Mouse (Mus musculus): Measurements from ENCODE around the gene Peli2.
"Not testable (repeated sequence)": the region's sequence is repeated elsewhere in the genome, so short reads cannot be mapped to it uniquely, and the experiment has no call there.

Gene Peli2

DNA sequence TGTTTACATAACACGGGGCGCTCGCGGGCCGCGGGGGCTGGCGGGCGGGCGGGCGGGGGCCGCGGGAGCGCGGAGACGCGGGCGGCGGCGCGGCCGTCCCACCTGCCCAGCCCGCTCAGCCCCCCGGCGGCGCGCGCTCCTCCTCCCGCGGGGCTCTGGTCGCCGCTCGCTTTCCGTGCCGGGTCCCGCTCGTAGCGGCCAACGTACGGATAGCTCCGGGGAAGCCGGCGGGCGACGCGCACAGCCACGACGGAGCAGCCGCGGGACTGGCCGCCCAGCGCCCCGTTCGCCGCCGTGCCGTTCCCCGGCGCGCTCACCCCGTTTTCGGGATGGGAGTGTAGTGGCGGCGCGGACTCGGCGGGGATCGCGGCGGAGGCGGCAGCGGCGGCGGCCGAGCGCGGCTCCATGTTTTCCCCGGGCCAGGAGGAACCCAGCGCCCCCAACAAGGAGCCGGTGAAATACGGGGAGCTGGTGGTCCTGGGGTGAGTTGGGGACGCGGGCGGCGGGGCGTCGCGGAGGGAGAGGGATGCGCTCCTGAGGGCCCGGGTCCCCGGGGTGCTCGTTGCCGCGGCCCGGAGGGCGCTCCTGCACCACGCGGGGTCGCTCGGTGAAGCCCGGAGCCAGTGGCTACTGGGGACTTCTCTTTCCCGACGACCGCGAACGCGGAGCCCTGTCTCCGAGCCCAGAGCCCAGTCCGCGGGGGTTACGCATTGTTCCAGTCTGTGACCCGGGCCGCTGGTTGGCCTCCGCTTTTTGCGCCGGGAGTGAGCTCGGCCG lies at the start of gene Peli2:
Gene Peli2, plus strand, starts transcription at position 72 of the 777 bp plus-strand sequence.
- no peak for DNase-seq (ENCODE audit: low spot score)

GRCm38 (mm10) chr14:48072104-48072503 lies 48.5 kb upstream of the Peli2 start:
- no peak for DNase-seq (ENCODE audit: low spot score)

GRCm38 (mm10) chr14:48073247-48074161 lies 47.1 kb upstream of the Peli2 start:
- no peak for DNase-seq (ENCODE audit: low spot score)

- DNase-seq (ENCODE audit: low spot score), result not testable (repeated sequence)
Observed at GRCm38 (mm10) chr14:48079574-48079973, 41.0 kb upstream of the Peli2 start.

- DNase-seq (ENCODE audit: low spot score), result no peak
Observed at GRCm38 (mm10) chr14:48083836-48084812, 36.5 kb upstream of the Peli2 start.

GRCm38 (mm10) chr14:48086682-48087297 lies 33.8 kb upstream of the Peli2 start:
- no peak for DNase-seq (ENCODE audit: low spot score)

DNA sequence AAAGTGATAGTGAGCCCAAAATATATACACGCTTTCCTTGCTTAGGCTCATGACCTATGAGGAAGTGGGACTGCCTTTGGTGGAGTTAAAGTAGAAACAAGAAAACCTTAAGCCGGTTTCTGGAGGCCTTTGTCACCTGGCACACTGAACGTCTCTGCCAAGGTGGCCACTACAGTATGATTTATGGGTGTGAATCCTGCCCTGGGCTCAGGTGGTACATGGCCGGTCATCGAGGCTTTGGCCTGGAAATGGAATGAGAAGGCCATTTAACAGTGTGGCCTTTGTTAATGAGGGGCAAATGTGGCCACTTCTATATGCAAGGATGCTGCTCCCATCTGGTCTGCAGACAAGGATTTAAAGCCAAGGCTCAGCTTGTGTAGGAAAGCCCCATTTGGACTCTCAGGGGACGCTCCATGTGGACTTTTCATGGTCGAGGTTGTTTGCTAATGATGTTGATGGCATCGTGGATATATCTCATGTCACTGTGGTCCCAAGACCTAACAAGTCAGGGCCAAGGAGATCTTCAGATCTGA lies 33.3 kb upstream of the Peli2 start:
- no peak for DNase-seq (ENCODE audit: low spot score)

DNA sequence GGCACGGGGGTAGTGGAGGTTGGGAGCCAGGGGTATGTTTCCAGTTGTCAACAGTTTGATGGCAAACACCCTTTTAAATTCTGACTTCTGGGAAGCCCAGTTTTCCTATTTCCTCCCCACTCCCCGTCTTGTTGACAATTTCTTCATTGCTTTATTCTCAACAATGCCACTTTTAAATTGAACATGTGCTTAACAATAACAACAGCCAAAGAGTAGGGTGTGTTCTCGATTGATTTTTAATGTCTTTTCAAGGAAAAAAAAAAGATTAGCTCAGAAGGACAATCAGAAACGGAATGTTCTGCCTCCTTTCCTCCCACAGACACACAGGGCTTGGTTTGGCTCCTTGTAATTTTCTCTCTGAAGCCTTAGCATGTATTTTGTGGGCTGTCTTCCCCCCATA lies 30.2 kb upstream of the Peli2 start:
- no peak for DNase-seq (ENCODE audit: low spot score)

GRCm38 (mm10) chr14:48091160-48091559 lies 29.5 kb upstream of the Peli2 start:
- no peak for DNase-seq (ENCODE audit: low spot score)

GRCm38 (mm10) chr14:48098253-48098652 lies 22.4 kb upstream of the Peli2 start:
- no peak for DNase-seq (ENCODE audit: low spot score)

DNA sequence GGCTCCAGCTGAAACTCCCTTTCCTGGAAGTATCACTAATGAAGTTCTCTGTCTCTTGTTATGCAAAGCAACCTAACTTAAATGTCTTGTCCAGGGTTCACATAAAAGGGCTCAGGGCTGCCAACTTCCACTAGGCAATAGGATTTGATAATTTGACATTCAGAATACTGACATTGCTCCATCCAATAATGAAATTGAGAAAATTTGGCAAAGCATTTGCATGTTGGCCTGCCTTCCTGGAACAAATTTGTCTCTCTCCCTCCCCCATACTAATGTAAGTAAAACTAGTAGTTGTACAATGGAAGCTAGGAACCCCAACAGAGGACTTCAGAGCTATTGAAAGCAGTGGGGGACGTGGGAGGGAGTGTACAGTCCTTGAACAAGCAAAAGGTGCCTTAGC lies 21.3 kb upstream of the Peli2 start:
- DNase-seq (ENCODE audit: low spot score), result no peak

DNA sequence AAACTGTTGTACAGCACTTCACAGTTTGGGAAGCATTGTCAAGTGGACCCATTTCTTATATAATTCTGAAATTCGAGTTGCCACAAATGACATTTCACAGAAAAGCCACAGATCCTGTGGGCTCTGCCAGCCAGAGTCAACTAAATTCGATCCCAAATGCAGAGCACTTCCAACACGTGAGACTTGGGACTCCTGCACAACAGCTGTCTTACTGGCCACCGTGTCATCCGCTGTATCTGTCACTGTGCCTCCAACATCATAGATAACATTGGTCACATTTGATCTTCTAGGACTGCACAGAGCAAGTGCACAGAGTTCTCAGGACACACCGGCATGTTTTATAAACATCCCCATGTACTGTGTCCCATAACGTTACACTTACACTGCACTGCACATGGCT lies 14.2 kb upstream of the Peli2 start:
- DNase-seq (ENCODE audit: low spot score), result no peak

DNA sequence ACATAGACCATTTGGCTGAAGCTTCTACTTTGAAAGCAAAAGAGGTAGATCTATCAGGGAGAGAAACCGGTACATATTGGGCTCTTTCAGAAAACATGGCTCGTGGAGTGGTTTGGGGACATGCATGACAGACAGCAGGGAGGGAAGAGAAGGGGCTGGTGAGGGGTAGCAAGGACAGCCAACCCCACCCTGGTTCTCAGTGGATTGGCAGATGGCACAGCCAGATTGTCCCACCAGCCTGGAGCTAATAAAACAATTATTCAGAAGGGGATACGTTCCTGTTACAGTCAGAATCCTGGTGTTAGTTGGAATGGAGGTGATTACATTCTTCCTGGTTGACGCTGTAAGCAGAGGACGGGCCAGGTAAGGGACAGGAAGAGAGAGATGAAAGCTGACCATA lies 2.6 kb upstream of the Peli2 start:
- no peak for DNase-seq (ENCODE audit: low spot score)

DNA sequence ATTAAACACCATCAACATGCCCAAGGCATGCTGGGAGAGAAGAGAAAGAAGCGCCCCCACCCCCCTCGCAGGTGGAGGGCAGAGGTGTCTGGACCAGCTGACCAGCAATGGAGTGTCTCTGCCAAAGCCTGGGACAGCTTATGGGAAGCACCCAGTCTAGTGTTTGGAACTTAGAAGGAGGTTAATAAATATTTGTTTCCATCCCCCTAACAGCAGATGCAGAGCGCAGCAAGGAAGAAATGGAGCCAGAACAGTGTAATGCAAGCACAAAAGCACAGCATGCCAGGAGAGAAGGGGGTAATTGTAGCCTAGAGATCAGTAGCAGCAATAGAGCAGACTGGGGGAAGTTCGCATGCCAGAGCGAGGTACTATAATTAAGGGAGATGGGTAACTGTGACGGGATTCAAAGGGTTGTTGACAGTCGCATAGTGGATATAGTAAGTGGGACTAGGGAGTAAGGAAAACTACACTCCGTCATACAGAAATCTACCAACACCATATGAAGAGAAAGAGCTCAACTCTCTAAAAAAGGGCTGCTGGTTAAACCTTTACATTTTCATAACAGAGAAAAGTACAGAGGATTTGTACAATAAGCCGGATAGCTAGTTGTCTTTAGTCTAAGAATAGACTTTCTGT lies 1.5 kb upstream of the Peli2 start:
- no peak for DNase-seq (ENCODE audit: low spot score)

DNA sequence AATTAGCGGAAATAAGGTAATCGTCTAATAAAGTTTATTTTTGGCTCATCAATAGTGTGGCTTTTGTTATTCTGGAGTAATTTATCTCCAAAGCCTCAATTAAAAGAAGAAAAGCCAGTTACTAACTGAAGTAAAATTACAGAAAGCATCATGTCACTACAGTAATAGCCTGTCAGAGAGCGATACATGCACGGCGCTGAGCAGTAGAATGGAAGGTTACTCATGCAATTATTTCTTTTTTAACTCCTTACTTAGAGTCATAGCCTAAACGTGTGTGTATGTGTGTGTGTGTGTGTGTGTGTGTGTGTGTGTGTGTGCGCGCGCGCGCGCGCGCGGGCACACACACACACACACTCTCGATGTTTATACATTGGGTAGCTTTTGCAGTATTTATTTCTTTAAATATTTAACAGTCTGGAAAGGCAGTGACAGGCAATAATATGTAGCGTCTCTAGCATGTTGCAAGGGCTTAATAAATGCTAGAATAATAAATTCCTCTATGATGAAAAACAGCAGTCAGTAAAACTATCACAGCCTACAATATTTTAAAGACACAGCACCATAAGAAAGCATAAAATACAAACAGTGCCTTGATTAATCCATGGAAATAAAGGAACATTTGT lies 864 bp upstream of the Peli2 start:
- DNase-seq (ENCODE audit: low spot score), result no peak

GRCm38 (mm10) chr14:48120443-48120751 lies 226 bp upstream of the Peli2 start:
- DNase-seq (ENCODE audit: low spot score), result no peak

GRCm38 (mm10) chr14:48121529-48122517 lies 1.2 kb downstream of the Peli2 start:
- no peak for DNase-seq (ENCODE audit: low spot score)

DNA sequence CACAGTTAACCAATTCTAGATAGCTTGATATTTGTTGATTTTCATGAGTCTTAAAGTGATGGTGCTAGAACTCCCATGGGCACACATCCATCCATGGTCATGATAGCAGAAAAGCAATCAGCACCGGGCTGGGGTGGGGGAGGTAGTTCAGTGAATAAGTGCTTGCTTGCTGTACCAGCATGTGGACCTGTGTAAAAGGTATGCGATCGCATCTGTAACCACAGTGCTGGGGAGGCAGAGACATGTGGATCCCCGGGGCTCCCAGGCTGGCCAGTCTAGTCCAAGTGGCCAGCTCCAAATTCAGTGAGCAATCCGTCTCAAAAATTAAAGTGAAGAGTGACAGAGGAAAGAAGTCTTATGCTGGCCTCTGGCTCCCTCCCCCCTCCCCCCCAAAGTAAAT lies 3.4 kb downstream of the Peli2 start:
- DNase-seq (ENCODE audit: low spot score), result no peak

GRCm38 (mm10) chr14:48124816-48125215 lies 4.2 kb downstream of the Peli2 start:
- no peak for DNase-seq (ENCODE audit: low spot score)
